Mouse (Mus musculus) ES-Bruce4 (cell line): Measurements from ENCODE around the gene Rgs16.

ENCODE experiments used
- CTCF ChIP-seq: IDR thresholded peaks from one replicate; pipeline ENCODE4 v1.8.1; 2011; ENCODE audit warnings: low read depth, low read length
- EP300 ChIP-seq: IDR thresholded peaks from 2 replicates; pipeline ENCODE4 v1.6.1; 2011; ENCODE audit warnings: low read depth, low read length; ENCODE audit not compliant: insufficient read depth
- POLR2A ChIP-seq: IDR thresholded peaks from one replicate; pipeline ENCODE4 v1.8.1; 2011; ENCODE audit warnings: low read length; ENCODE audit not compliant: insufficient read depth

GRCm38 (mm10) chr1:153698311-153699084 lies 41.7 kb upstream of the Rgs16 start:
- no peak for TF ChIP-seq CTCF
- TF ChIP-seq POLR2A, result no peak
- TF ChIP-seq EP300, result no peak
